Mouse (Mus musculus) cerebellum, adult 18-20 months (tissue): ENCODE results near the gene Efna2.

Experiments
- DNase-seq, 2 experiments: peaks; one replicate each; pipeline ENCODE4 v3.0.0; 2021

Gene Efna2

GRCm38 (mm10) chr10:80179068-80180051 lies at the start of gene Efna2:
Gene Efna2, plus strand, starts transcription at chr10:80179482.
- DNase-seq, result peak; percentile 68 to 81

- DNase-seq, result peak; percentile 82 to 84
These were observed 49.4 kb upstream of the Efna2 start for GRCm38 (mm10) chr10:80129846-80130245.

- peak in 1 of 2 experiments; percentile 28 for DNase-seq
These were observed 48.8 kb upstream of the Efna2 start for GRCm38 (mm10) chr10:80130403-80131031.

GRCm38 (mm10) chr10:80131316-80131951 lies 47.8 kb upstream of the Efna2 start:
- peak in 1 of 2 experiments; percentile 35 for DNase-seq

- DNase-seq, result peak; percentile 14 to 35
These were observed 47.3 kb upstream of the Efna2 start for GRCm38 (mm10) chr10:80131952-80132350.

GRCm38 (mm10) chr10:80133226-80133849 lies 45.9 kb upstream of the Efna2 start:
- peak in 1 of 2 experiments; percentile 53 for DNase-seq

- DNase-seq, result no peak
These were observed 44.9 kb upstream of the Efna2 start for GRCm38 (mm10) chr10:80134421-80134820.

GRCm38 (mm10) chr10:80135161-80135560 lies 44.1 kb upstream of the Efna2 start:
- no peak for DNase-seq

- DNase-seq, result no peak
These were observed 43.6 kb upstream of the Efna2 start for GRCm38 (mm10) chr10:80135641-80136040.

- no peak for DNase-seq
These were observed 42.9 kb upstream of the Efna2 start for GRCm38 (mm10) chr10:80136179-80136951.

GRCm38 (mm10) chr10:80136952-80137625 lies 42.2 kb upstream of the Efna2 start:
- DNase-seq, result peak in 1 of 2 experiments; percentile 57

GRCm38 (mm10) chr10:80137626-80138552 lies 41.4 kb upstream of the Efna2 start:
- peak in 1 of 2 experiments; percentile 61 for DNase-seq

- peak; percentile 78 to 84 for DNase-seq
These were observed 40.5 kb upstream of the Efna2 start, which contains the start of gene Atp5d for GRCm38 (mm10) chr10:80138553-80139438. Gene Atp5d, plus strand, starts transcription at chr10:80138632.

GRCm38 (mm10) chr10:80139439-80139775 lies 39.9 kb upstream of the Efna2 start:
- DNase-seq, result no peak

- no peak for DNase-seq
These were observed 39.2 kb upstream of the Efna2 start for GRCm38 (mm10) chr10:80139975-80140665.

GRCm38 (mm10) chr10:80140666-80141035 lies 38.6 kb upstream of the Efna2 start, which contains the start of gene Cbarp:
Gene Cbarp, minus strand, starts transcription at chr10:80140835.
- no peak for DNase-seq

GRCm38 (mm10) chr10:80141243-80141642 lies 38.0 kb upstream of the Efna2 start:
- DNase-seq, result peak; percentile 98 to 99

- peak; percentile 94 to 99 for DNase-seq
These were observed 37.3 kb upstream of the Efna2 start for GRCm38 (mm10) chr10:80141786-80142529.
